Comparison of ENCODE assay signal across 21 mouse cellular contexts in genomic region chr2:35228145-35228544, GRCm38 (mm10).
"Had no signal": no experiment of that assay in that cellular context is flagged by ENCODE, and none has a peak within 500 bp of the region (broad histone marks: within the 10 kb centered on the region; RNA-seq: fewer than 3 reads in every experiment).

No protein-coding gene starts in this region.

- H3K4me2 ChIP-seq: kidney, embryonic 15.5 days; limb, embryonic 12.5 days; limb, embryonic 15.5 days; liver, embryonic 11.5 days; lung, embryonic 15.5 days; midbrain, embryonic 12.5 days; midbrain, embryonic 15.5 days; stomach, embryonic 15.5 days had no signal

- H3K36me3 ChIP-seq: kidney, embryonic 15.5 days; limb, embryonic 12.5 days; limb, embryonic 15.5 days; lung, embryonic 15.5 days; midbrain, embryonic 12.5 days; midbrain, embryonic 15.5 days; stomach, embryonic 15.5 days had no signal

- H3K27me3 ChIP-seq: kidney, embryonic 15.5 days; lung, embryonic 15.5 days; midbrain, embryonic 12.5 days; midbrain, embryonic 15.5 days; stomach, embryonic 15.5 days had no signal

- H3K9ac ChIP-seq: kidney, embryonic 15.5 days; limb, embryonic 12.5 days; limb, embryonic 15.5 days; liver, embryonic 14.5 days; lung, embryonic 15.5 days; midbrain, embryonic 12.5 days; midbrain, embryonic 15.5 days; stomach, embryonic 15.5 days had no signal

- H3K4me3 ChIP-seq: kidney, embryonic 15.5 days; limb, embryonic 12.5 days; limb, embryonic 15.5 days; lung, embryonic 15.5 days; midbrain, embryonic 12.5 days; midbrain, embryonic 15.5 days; myocyte; stomach, embryonic 15.5 days had no signal

- H3K9me3 ChIP-seq: kidney, embryonic 15.5 days; limb, embryonic 12.5 days; limb, embryonic 15.5 days; lung, embryonic 15.5 days; midbrain, embryonic 12.5 days; midbrain, embryonic 15.5 days; stomach, embryonic 15.5 days had no signal

- ATAC-seq: midbrain, embryonic 15.5 days had no signal

- H3K27ac ChIP-seq: kidney, embryonic 15.5 days; limb, embryonic 12.5 days; limb, embryonic 15.5 days; liver, embryonic 14.5 days; lung, embryonic 15.5 days; midbrain, embryonic 12.5 days; midbrain, embryonic 15.5 days; stomach, embryonic 15.5 days had no signal

- DNase-seq: kidney, adult 11 months; kidney, adult 8-10 months; kidney, postnatal 10 days; kidney, postnatal 4 days; lung, adult 18-20 months; lung, postnatal 14 days; lung, postnatal 4 days; right cerebral cortex, adult 18-20 months; right cerebral cortex, postnatal 14 days; right cerebral cortex, postnatal 4 days; thymus, postnatal 36 days had no signal
